Mouse (Mus musculus) forebrain, embryonic 11.5 days (tissue): Measurements from ENCODE around the gene Cel. TPM values are rescaled to one million over a fixed set of nuclear protein-coding genes. Genes with fewer than 3 reads are reported as not detected.
A peak's percentile ranks its signal among the peaks of the same experiment; 100 is the strongest.
"Not testable (repeated sequence)": the region's sequence is repeated elsewhere in the genome, so short reads cannot be mapped to it uniquely, and the experiment has no call there.

Experiments
- ATAC-seq: fragments of 200-750 bp; cut with Nextera tagmentation; replicated peaks from 2 replicates; pipeline ENCODE4 v1.8.0; 2017; ENCODE audit warnings: moderate TSS enrichment; ENCODE audit not compliant: low FRiP score
- DNase-seq: peaks from one replicate; pipeline ENCODE4 v3.0.0-alpha.2; 2017; ENCODE audit warnings: low spot score
- H3K27ac ChIP-seq: fragments of 300-500 bp; sonication (generic); 2 replicates; pipeline ENCODE4 v1.5.1; 2014; ENCODE audit warnings: low read depth, low read length
- H3K27me3 ChIP-seq: fragments of 300-500 bp; sonication (generic); 2 replicates; pipeline ENCODE4 v1.6.1; 2014; ENCODE audit warnings: mild to moderate bottlenecking, low read length, mixed read lengths; ENCODE audit not compliant: control insufficient read depth, insufficient read depth
- H3K36me3 ChIP-seq: fragments of 300-500 bp; sonication (generic); 2 replicates; pipeline ENCODE4 v1.6.1; 2014; ENCODE audit warnings: mild to moderate bottlenecking, low read length, moderate library complexity, mixed read lengths; ENCODE audit not compliant: control insufficient read depth, insufficient read depth
- H3K4me1 ChIP-seq: fragments of 300-500 bp; sonication (generic); replicated peaks from 2 replicates; pipeline ENCODE4 v1.6.1; 2014; ENCODE audit warnings: low read length, mixed read lengths; ENCODE audit not compliant: control insufficient read depth, insufficient read depth
- H3K4me2 ChIP-seq: fragments of 300-500 bp; sonication (generic); 2 replicates; pipeline ENCODE4 v1.6.1; 2014; ENCODE audit warnings: low read depth, mild to moderate bottlenecking, low read length, moderate library complexity, mixed read lengths; ENCODE audit not compliant: severe bottlenecking
- H3K4me3 ChIP-seq: fragments of 300-500 bp; sonication (generic); 2 replicates; pipeline ENCODE4 v1.5.1; 2014; ENCODE audit warnings: low read depth, low read length
- H3K9ac ChIP-seq: fragments of 300-500 bp; sonication (generic); 2 replicates; pipeline ENCODE4 v1.6.1; 2014; ENCODE audit warnings: low read length
- H3K9me3 ChIP-seq: fragments of 300-500 bp; sonication (generic); 2 replicates; pipeline ENCODE4 v1.6.1; 2016; ENCODE audit warnings: low read length, mixed read lengths; ENCODE audit not compliant: control insufficient read depth
- WGBS: fragments of 180-500 bp; shearing (Covaris S2); extraction: QIAGEN DNeasy Blood & Tissue Kit; methylation state at CpG from one replicate; pipeline ENCODE4 v1.1.7; 2014; 5-methylcytosine and 5-hydroxymethylcytosine counted together
- polyA plus RNA-seq: library from polyadenylated mRNA; unstranded; fragments of >200 nt; fragmentation: Nextera tagmentation; extraction: Ambion mirVana; gene quantifications from 2 replicates; pipeline ENCODE4 v1.2.1, GENCODE M21; 2014

The Cel gene
- polyA plus RNA-seq, 1 experiment from 2014 or later: not detected

GRCm38 (mm10) chr2:28521571-28522151 is 41.5 kb downstream of the Cel start:
- Histone ChIP-seq H3K4me3 (no peak overlapping the region), H3K9ac (no peak overlapping the region), H3K4me2 (no peak overlapping the region), H3K27me3 (no peaks in the 10 kb centered on the region), H3K27ac (no peak overlapping the region; the same call in 1 of the 2 replicates), H3K9me3 (no peaks in the 10 kb centered on the region), H3K4me1 (peaks cover 22% of the 10 kb centered on the region; the same call in 1 of the 2 replicates), H3K36me3 (no peaks in the 10 kb centered on the region)
- no peak for DNase-seq
- no peak for ATAC-seq
- 77% methylated on average over 6 of the region's 6 CpGs for WGBS

GRCm38 (mm10) chr2:28520581-28520980 is 42.6 kb downstream of the Cel start:
- Histone ChIP-seq H3K27me3 (no peaks in the 10 kb centered on the region), H3K4me2 (no peak overlapping the region), H3K4me1 (peaks cover 14% of the 10 kb centered on the region; the same call in 1 of the 2 replicates), H3K27ac (no peak overlapping the region), H3K4me3 (no peak overlapping the region), H3K9ac (no peak overlapping the region), H3K9me3 (no peaks in the 10 kb centered on the region), H3K36me3 (no peaks in the 10 kb centered on the region)
- ATAC-seq (no peak), DNase-seq (no peak)
- 71% methylated on average over 5 of the region's 5 CpGs for WGBS

GRCm38 (mm10) chr2:28518231-28518630 is 45.0 kb downstream of the Cel start:
- no peak for DNase-seq
- Histone ChIP-seq H3K4me3 (no peak overlapping the region), H3K27ac (no peak overlapping the region), H3K27me3 (no peaks in the 10 kb centered on the region), H3K9me3 (no peaks in the 10 kb centered on the region), H3K36me3 (no peaks in the 10 kb centered on the region), H3K4me1 (peaks cover 2% of the 10 kb centered on the region; the same call in 1 of the 2 replicates), H3K4me2 (no peak overlapping the region), H3K9ac (no peak overlapping the region)
- 27% methylated on average over 2 of the region's 2 CpGs for WGBS
- no peak for ATAC-seq

GRCm38 (mm10) chr2:28517206-28517909 is 45.8 kb downstream of the Cel start:
- ATAC-seq (no peak), DNase-seq (peak; percentile 80)
- Histone ChIP-seq H3K4me2 (no peak overlapping the region), H3K27me3 (no peaks in the 10 kb centered on the region), H3K4me1 (peaks cover 2% of the 10 kb centered on the region; the same call in 1 of the 2 replicates), H3K9ac (no peak overlapping the region), H3K36me3 (no peaks in the 10 kb centered on the region), H3K27ac (no peak overlapping the region), H3K4me3 (no peak overlapping the region), H3K9me3 (no peaks in the 10 kb centered on the region)
- WGBS: 44% methylated on average over 5 of the region's 5 CpGs

- DNase-seq (peak; percentile 93), ATAC-seq (no peak)
- peak overlapping the region; percentile 97 for H3K4me2 ChIP-seq
- H3K9ac ChIP-seq: peak overlapping the region; percentile 95; the same call in 1 of the 2 replicates
- no peak overlapping the region for H3K27ac ChIP-seq
- H3K36me3 ChIP-seq: no peaks in the 10 kb centered on the region
- 22% methylated on average over 5 of the region's 5 CpGs for WGBS
- H3K9me3 ChIP-seq: no peaks in the 10 kb centered on the region
- H3K27me3 ChIP-seq: no peaks in the 10 kb centered on the region
- H3K4me1 ChIP-seq: peaks cover 2% of the 10 kb centered on the region; the same call in 1 of the 2 replicates
- H3K4me3 ChIP-seq: peak overlapping the region; percentile 75
Observed at GRCm38 (mm10) chr2:28514489-28514888, 48.7 kb downstream of the Cel start.

GRCm38 (mm10) chr2:28513431-28514370 is 49.5 kb downstream of the Cel start:
- peak; percentile 68 for DNase-seq
- 6% methylated on average over 47 of the region's 47 CpGs for WGBS
- Histone ChIP-seq H3K9ac (peak overlapping the region; percentile 95), H3K4me1 (peaks cover 2% of the 10 kb centered on the region; the same call in 1 of the 2 replicates), H3K4me2 (peak overlapping the region; percentile 97), H3K9me3 (no peaks in the 10 kb centered on the region), H3K27me3 (no peaks in the 10 kb centered on the region), H3K36me3 (no peaks in the 10 kb centered on the region), H3K4me3 (peak overlapping the region; percentile 75), H3K27ac (peak overlapping the region; percentile 53)
- ATAC-seq: peak; percentile 56

- peak within 1 kb of the TSS; percentile 97 for H3K4me2 ChIP-seq
- H3K36me3 ChIP-seq: no peaks in the 10 kb centered on the region
- peak within 1 kb of the TSS; percentile 75 for H3K4me3 ChIP-seq
- H3K4me1 ChIP-seq: no peaks in the 10 kb centered on the region; the same call in 1 of the 2 replicates
- H3K9me3 ChIP-seq: no peaks in the 10 kb centered on the region
- ATAC-seq (peak; percentile 58), DNase-seq (peak; percentile 85)
- WGBS: 0% methylated on average over 70 of the region's 71 CpGs
- H3K27ac ChIP-seq: peak within 1 kb of the TSS; percentile 53
- no peaks in the 10 kb centered on the region for H3K27me3 ChIP-seq
- H3K9ac ChIP-seq: peak within 1 kb of the TSS; percentile 95
Observed at GRCm38 (mm10) chr2:28512798-28513401, 50.3 kb downstream of the Cel start, which contains the start of gene Ralgds. Gene Ralgds, plus strand, starts transcription at chr2:28513125.

GRCm38 (mm10) chr2:28511600-28511999 is 51.6 kb downstream of the Cel start:
- not testable (repeated sequence) for H3K9me3 ChIP-seq, H3K36me3 ChIP-seq, H3K27me3 ChIP-seq, H3K27ac ChIP-seq, H3K9ac ChIP-seq, H3K4me3 ChIP-seq, ATAC-seq, H3K4me2 ChIP-seq, DNase-seq, H3K4me1 ChIP-seq
- 51% methylated on average over 5 of the region's 5 CpGs for WGBS
